Mouse (Mus musculus): Measurements from ENCODE around the gene Syngr3. TPM values are rescaled to one million over a fixed set of nuclear protein-coding genes. Genes with fewer than 3 reads are reported as not detected.
"Not testable (repeated sequence)": the region's sequence is repeated elsewhere in the genome, so short reads cannot be mapped to it uniquely, and the experiment has no call there.

The Syngr3 gene
- polyA plus RNA-seq, 1 experiment from 2014 or later, result 3.2 TPM

DNA sequence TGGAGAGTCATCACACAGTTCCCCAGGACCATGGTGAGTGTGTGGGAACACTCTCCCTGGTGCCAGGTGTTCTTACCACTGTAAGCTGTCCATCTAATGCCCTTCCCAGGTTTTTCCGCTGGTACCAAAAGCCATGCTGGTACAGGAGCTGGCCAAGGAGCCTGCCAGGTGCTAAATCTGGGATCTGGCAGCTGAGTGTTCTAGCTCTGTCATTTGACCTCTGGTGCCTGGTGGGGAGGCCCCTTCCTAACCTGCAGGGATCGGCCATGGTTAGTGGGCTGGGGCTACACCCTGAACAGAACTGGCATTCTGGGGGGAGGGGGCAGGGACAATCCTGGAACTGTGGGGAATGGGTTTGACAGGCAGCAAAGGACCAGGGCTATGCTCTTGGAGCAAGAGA, 37.9 kb upstream of the Syngr3 start, which contains the start of gene Rpl3l:
Rpl3l (plus strand) TSS at position 203 of the 400 bp plus-strand sequence.
- Histone ChIP-seq H3K9me3 (no peaks in the 10 kb centered on the region), H3K4me2 (no peak within 1 kb of the TSS), H3K27me3 (no peaks in the 10 kb centered on the region), H3K4me1 (peaks cover 14% of the 10 kb centered on the region), H3K27ac (no peak within 1 kb of the TSS), H3K36me3 (peaks cover under 1% of the 10 kb centered on the region; the same call in 1 of the 2 replicates), H3K4me3 (no peak within 1 kb of the TSS), H3K9ac (no peak within 1 kb of the TSS)
- 65% methylated on average over 2 of the region's 2 CpGs for WGBS
- no peak for ATAC-seq (ENCODE audit: insufficient number of reproducible peaks, low FRiP score, low TSS enrichment, low read depth)

DNA sequence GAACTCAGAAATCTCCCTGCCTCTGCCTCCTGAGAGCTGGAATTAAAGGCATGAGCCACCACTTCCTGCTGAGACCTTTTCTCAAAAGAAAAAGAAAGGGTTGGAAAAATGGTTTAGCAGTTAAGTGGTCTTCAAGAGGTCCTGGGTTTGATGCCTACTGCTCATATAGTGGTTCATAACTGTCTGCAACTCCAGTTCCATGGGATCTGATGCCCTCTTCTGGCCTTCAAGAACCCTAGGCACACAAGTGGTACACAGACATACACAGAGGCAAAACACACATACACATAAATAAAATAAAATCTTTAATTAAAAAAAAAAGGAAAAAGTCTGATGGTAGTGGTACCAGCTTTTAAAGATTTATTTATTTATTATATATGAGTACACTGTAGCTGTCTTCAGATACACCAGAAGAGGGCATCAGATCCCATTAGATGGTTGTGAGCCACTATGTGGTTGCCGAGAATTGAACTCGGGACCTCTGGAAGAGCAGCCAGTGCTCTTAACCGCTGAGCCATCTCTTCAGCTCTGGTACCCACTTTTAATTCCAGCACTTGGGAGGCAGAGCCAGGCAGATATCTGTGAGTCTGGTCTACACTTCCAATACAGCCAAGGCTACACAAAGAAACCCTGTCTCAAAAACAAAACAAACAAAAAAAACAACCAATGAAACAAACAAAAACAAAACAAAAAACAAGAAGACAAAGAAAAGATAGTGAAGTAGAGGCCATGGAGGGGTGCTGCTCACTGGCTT, 36.1 kb upstream of the Syngr3 start:
- Histone ChIP-seq H3K36me3 (peaks cover 16% of the 10 kb centered on the region), H3K9me3 (no peaks in the 10 kb centered on the region), H3K4me1 (peaks cover 29% of the 10 kb centered on the region), H3K9ac (no peak overlapping the region), H3K4me3 (no peak overlapping the region), H3K27ac (no peak overlapping the region), H3K27me3 (no peaks in the 10 kb centered on the region), H3K4me2 (no peak overlapping the region)
- 70% methylated on average over 3 of the region's 3 CpGs for WGBS
- no peak for ATAC-seq (ENCODE audit: insufficient number of reproducible peaks, low FRiP score, low TSS enrichment, low read depth)

DNA sequence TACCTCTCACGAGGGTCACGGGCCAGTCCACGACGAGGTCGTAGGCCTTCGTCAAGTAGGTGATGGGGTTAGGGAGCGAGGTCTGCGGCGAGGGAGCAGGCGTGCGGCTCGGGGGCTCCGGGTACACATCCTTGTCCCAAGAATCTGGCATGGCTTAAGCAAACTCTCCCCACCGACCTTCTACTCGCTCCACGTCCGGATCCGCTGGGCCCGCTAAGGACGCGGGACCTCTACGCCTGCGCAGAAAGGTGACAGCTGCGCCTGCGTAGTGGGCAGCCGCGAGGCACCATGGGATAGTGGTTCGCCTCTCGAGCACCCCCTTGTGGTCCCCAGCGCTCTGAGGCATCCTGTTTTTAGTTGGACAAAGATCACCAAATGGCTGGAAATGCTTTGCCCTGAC, 34.4 kb upstream of the Syngr3 start, which contains the start of gene Ndufb10:
Ndufb10 (minus strand) TSS at position 295 of the 400 bp plus-strand sequence.
- WGBS, result under 1% methylated on average over 30 of the region's 30 CpGs
- peak within 1 kb of the TSS; percentile 84 for H3K4me2 ChIP-seq
- H3K9ac ChIP-seq, result peak within 1 kb of the TSS; percentile 78
- no peaks in the 10 kb centered on the region for H3K27me3 ChIP-seq
- peak; percentile 66 for ATAC-seq (ENCODE audit: insufficient number of reproducible peaks, low FRiP score, low TSS enrichment, low read depth)
- H3K4me3 ChIP-seq, result peak within 1 kb of the TSS; percentile 76
- H3K36me3 ChIP-seq, result peaks cover 18% of the 10 kb centered on the region
- H3K4me1 ChIP-seq, result peaks cover 29% of the 10 kb centered on the region
- no peaks in the 10 kb centered on the region for H3K9me3 ChIP-seq
- H3K27ac ChIP-seq, result peak within 1 kb of the TSS; percentile 86

DNA sequence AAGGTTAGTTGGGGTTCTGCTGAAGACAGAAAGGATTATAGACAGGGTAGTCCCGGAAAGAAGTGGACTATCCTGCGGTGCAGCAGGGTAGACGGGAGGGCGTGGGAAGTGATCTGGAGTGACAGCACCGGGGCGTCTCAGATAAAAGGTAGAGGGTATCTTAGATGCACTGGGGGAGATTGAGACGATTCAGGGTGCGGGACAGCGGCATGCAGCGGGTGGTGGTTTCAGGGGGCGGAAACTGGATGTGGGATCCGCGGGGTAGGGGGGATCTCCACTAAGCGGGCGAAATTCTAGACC, 34.1 kb upstream of the Syngr3 start:
- H3K9me3 ChIP-seq, result no peaks in the 10 kb centered on the region
- H3K36me3 ChIP-seq, result peaks cover 18% of the 10 kb centered on the region
- no peaks in the 10 kb centered on the region for H3K27me3 ChIP-seq
- peak overlapping the region; percentile 86 for H3K27ac ChIP-seq
- no peak for ATAC-seq (ENCODE audit: insufficient number of reproducible peaks, low FRiP score, low TSS enrichment, low read depth)
- 0% methylated on average over 15 of the region's 15 CpGs for WGBS
- H3K4me1 ChIP-seq, result peaks cover 30% of the 10 kb centered on the region
- peak overlapping the region; percentile 78 for H3K9ac ChIP-seq
- peak overlapping the region; percentile 84 for H3K4me2 ChIP-seq
- H3K4me3 ChIP-seq, result peak overlapping the region; percentile 76

DNA sequence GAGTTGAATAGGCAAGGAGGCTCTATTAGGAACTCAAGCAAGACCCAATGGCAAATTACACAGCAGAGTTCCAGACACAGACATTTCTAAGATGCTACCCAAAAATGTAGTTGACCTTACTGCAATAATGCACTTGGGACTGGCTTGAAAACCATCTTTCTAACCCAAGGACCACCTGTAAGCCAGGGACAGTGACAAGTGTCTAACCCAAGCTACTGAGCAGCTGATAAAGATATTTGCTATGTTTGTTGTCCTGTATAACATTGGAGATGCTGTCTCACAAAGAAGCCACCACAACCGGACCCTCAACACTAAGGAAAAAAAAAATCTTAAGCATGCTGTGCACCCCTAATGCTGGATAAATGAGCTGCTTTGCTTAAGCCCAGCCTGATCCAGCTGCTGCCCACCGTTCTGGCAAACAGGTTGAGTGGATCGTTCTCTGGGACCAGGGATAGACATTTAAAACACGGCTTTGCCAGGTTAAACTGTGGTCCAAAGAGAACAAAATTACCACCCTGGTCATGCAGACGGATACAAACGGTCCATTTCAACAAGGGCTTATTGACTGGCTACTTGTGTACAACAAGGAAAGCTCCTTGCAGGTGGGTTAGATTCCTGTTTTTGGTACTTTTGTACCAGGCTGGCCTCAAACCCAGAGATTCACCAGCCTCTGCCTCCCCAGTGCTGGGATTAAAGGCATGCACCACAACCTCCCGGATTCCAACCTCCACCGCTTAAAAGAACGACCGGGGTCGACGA, 33.5 kb upstream of the Syngr3 start:
- Histone ChIP-seq H3K27me3 (no peaks in the 10 kb centered on the region), H3K9ac (peak overlapping the region; percentile 78), H3K36me3 (peaks cover 18% of the 10 kb centered on the region), H3K4me3 (peak overlapping the region; percentile 76), H3K4me1 (peaks cover 32% of the 10 kb centered on the region), H3K27ac (peak overlapping the region; percentile 86), H3K9me3 (no peaks in the 10 kb centered on the region), H3K4me2 (peak overlapping the region; percentile 84)
- WGBS, result 1% methylated on average over 12 of the region's 12 CpGs
- no peak for ATAC-seq (ENCODE audit: insufficient number of reproducible peaks, low FRiP score, low TSS enrichment, low read depth)

DNA sequence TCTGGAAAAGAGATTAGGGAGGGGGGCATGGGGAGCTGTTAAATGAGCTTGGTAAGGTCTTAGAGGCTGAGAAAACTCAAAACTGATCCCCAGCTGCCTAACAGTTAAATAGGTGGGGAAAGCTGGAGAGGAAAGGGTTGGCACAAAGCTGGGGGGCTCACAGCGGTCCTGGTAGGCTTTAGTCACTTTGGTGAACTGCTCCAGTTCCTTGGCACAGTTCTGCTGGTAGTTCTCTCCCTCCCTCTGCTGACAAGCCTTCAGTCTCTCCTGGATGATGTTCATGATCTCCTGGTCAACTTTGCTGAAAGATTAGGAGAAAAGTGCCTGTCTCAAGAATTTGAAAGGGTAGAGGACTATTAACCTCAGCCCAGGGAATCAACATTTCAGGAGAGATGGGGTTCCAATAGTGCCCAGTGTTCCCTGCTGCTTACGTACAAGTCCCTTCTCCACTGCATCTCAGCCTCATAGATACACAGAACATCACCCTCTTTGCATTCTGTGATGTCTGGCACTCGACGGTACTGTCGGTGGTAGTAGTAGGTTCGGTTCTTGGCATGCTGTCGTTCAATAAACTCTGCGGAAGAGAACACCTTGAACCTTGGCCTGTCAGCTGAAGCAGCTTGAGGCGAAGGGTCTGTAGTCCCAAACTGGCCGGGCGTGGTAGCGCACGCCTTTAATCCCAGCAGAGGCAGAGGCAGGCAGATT, 32.6 kb upstream of the Syngr3 start:
- Histone ChIP-seq H3K4me1 (peaks cover 32% of the 10 kb centered on the region), H3K4me2 (0 out of 2 replicates have a peak overlapping the region, but pooled peaks have one; percentile 6), H3K27me3 (no peaks in the 10 kb centered on the region), H3K9ac (no peak overlapping the region), H3K9me3 (no peaks in the 10 kb centered on the region), H3K27ac (no peak overlapping the region), H3K4me3 (peak overlapping the region; percentile 76; the same call in 1 of the 2 replicates), H3K36me3 (peaks cover 26% of the 10 kb centered on the region)
- WGBS, result 30% methylated on average over 13 of the region's 13 CpGs
- no peak for ATAC-seq (ENCODE audit: insufficient number of reproducible peaks, low FRiP score, low TSS enrichment, low read depth)

DNA sequence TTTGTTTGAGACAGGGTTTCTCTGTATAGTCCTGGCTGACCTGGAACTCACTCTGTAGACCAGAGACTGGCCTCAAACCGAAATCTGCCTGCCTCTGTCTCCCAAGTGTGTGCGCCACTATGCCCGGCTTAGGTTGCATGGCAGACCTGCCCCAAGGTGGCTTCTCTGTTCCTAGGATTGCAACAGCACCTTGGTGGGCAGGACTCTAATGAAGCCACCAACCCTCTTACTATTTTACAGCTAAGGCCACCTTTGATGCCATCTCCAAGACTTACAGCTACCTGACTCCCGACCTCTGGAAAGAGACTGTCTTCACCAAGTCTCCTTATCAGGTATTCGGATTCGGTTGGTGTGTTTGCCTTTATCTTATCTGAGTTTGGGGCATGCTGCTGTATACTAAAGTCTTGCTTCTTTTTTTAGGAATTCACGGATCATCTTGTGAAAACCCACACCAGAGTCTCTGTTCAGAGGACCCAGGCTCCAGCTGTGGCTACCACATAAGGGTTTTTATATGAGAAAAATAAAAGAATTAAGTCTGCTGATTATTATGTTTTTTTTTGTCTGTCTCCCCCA, 31.7 kb upstream of the Syngr3 start:
- Histone ChIP-seq H3K9ac (peak overlapping the region; percentile 31; the same call in 1 of the 2 replicates), H3K36me3 (peaks cover 34% of the 10 kb centered on the region), H3K4me3 (peak overlapping the region; percentile 75), H3K4me1 (peaks cover 32% of the 10 kb centered on the region), H3K4me2 (peak overlapping the region; percentile 74)
- ATAC-seq (ENCODE audit: insufficient number of reproducible peaks, low FRiP score, low TSS enrichment, low read depth); H3K27ac ChIP-seq; H3K9me3 ChIP-seq; H3K27me3 ChIP-seq: not testable (repeated sequence)
- 65% methylated on average over 7 of the region's 7 CpGs for WGBS

DNA sequence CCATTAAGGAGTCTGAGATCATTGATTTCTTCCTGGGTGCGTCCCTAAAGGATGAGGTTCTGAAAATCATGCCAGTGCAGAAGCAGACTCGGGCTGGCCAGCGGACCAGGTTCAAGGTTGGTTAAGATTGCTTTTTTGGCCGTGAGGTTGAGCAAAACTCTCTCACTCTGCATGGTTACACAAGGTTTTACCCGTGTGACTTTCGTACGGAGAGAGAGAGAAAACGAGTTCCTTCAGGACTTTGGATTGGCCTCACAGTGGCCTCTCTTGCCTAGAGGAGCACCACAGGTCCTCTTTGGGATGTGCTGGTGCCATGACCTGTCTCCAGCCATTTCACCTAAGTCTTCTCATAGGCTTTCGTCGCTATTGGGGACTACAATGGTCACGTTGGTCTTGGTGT, 30.9 kb upstream of the Syngr3 start:
- Histone ChIP-seq H3K36me3 (peaks cover 40% of the 10 kb centered on the region), H3K4me3 (peak overlapping the region; percentile 75), H3K9ac (peak overlapping the region; percentile 74), H3K27ac (peak overlapping the region; percentile 91; the same call in 1 of the 2 replicates), H3K4me2 (peak overlapping the region; percentile 74), H3K4me1 (peaks cover 32% of the 10 kb centered on the region)
- not testable (repeated sequence) for H3K27me3 ChIP-seq; ATAC-seq (ENCODE audit: insufficient number of reproducible peaks, low FRiP score, low TSS enrichment, low read depth); H3K9me3 ChIP-seq
- WGBS, result 1% methylated on average over 11 of the region's 11 CpGs

DNA sequence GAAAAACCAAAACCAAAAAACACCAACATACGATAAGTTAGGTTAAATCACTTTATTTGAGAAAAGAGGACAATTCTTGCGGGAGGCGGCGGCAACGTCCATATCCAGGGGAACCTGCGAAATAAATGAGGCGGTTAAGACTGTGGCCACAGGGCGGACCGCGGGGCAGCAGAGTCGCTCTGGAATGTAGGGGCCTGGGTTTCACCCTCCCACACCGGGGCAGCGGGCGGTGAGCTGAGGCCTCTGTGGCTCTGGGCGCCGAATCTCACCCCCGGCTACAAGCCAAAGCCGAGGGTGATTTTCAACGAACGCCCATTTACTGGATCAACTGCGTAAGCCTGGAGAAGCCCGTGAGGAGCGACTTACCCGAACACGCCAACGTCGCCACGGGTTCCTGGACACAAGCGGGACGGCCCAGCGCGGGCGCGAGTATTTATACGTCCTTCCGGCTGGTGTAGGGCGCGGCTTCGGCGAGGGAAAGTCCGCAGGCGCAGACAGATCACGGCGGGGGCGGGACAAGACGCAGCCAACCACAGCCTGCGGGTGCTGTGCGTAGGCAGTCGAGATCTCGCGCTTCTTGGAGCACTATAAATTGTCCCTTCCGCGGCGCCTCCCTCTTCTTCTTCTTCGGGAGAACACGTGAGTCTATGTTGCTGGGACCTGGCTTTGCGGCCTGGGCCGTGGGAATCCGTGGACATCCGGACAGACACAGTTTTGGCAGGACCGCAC, 29.9 kb upstream of the Syngr3 start:
- H3K9me3 ChIP-seq, result no peaks in the 10 kb centered on the region
- H3K27ac ChIP-seq, result peak overlapping the region; percentile 91
- H3K4me1 ChIP-seq, result peaks cover 32% of the 10 kb centered on the region
- H3K27me3 ChIP-seq, result no peaks in the 10 kb centered on the region
- H3K4me2 ChIP-seq, result peak overlapping the region; percentile 74
- H3K9ac ChIP-seq, result peak overlapping the region; percentile 93
- H3K36me3 ChIP-seq, result peaks cover 42% of the 10 kb centered on the region
- H3K4me3 ChIP-seq, result peak overlapping the region; percentile 75
- ATAC-seq (ENCODE audit: insufficient number of reproducible peaks, low FRiP score, low TSS enrichment, low read depth), result peak; percentile 98
- WGBS, result under 1% methylated on average over 61 of the region's 61 CpGs

DNA sequence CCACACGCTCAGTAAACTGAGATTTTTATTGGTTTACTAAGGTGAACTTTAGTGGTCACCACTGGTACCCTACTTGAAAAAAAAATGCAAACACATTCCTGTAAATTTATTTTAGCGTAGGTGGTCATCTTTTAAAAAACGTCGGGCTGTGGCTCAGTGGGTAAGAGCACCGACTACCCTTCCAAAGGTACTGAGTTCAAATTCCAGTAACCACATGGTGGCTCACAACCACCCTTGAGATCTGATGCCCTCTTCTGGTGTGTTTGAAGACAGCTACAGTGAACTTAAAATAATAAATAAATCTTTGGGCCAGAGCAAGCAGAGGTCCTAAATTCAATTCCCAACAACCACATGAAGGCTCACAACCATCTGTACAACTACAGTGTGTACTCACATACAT, 29.2 kb upstream of the Syngr3 start:
- H3K9ac ChIP-seq, result peak overlapping the region; percentile 93
- not testable (repeated sequence) for H3K27ac ChIP-seq; H3K27me3 ChIP-seq; ATAC-seq (ENCODE audit: insufficient number of reproducible peaks, low FRiP score, low TSS enrichment, low read depth); H3K9me3 ChIP-seq
- peak overlapping the region; percentile 75 for H3K4me3 ChIP-seq
- peaks cover 42% of the 10 kb centered on the region for H3K36me3 ChIP-seq
- H3K4me2 ChIP-seq, result peak overlapping the region; percentile 51
- WGBS, result 61% methylated on average over 5 of the region's 5 CpGs
- peaks cover 29% of the 10 kb centered on the region for H3K4me1 ChIP-seq

DNA sequence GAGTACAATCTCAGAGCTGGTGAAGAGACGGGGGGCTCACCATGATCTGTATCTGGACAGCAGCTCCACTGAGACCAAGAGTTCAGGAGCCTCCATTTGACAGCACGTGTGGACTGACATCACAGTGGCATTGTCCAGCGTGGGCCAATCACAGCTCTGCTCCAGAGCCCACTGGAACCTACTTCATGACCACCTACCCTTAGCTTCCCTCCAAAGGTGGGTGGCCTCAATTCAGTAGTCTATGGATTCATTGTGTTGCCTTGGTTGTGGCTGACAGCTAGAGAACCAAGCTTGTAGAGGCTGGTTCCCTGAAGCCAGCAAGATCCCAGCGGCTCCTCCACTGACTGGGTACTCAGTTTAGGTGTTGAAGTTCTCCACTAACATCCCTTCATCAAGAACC, 28.2 kb upstream of the Syngr3 start, which contains the start of the genes Rnf151 and Rps2:
Rnf151 (minus strand) TSS at position 121 of the 400 bp plus-strand sequence.
Rps2 (plus strand) TSS at position 174 of the 400 bp plus-strand sequence.
- peaks cover 21% of the 10 kb centered on the region for H3K4me1 ChIP-seq
- WGBS, result 85% methylated on average over 4 of the region's 4 CpGs

More for the DNA sequence above, 28.2 kb upstream of the Syngr3 start, which contains the start of the genes Rnf151 and Rps2:
- no peaks in the 10 kb centered on the region for H3K27me3 ChIP-seq
- H3K27ac ChIP-seq, result no peak within 1 kb of the TSS
- peaks cover 42% of the 10 kb centered on the region for H3K36me3 ChIP-seq
- H3K4me3 ChIP-seq, result peak within 1 kb of the TSS; percentile 75
- H3K4me2 ChIP-seq, result peak within 1 kb of the TSS; percentile 51
- ATAC-seq (ENCODE audit: insufficient number of reproducible peaks, low FRiP score, low TSS enrichment, low read depth), result no peak
- H3K9me3 ChIP-seq, result no peaks in the 10 kb centered on the region
- no peak within 1 kb of the TSS for H3K9ac ChIP-seq
